ENCODE assay signal across 16 mouse cellular contexts in the genomic region with DNA sequence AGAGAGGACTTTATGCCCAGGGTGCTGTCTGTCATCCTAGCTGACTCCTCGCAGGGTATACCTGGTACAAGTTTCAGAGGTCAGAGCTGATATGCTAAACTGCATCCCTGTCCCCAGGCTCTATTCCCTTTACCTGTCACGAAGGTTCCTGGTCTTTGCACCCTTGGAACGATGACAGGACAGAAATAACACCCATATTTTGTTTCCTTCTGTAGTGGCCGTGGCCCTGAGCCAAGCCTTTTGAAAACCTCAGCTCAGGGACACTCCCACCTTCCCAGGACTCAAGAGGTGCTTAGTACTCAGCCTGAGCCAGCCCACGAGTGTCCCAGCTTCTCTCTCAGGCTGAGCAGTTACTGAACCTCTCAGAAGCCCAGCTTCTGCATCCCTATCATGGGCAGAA. TPM values are rescaled to one million over a fixed set of nuclear protein-coding genes. Genes with fewer than 3 reads are reported as not detected.
A peak's percentile ranks its signal among the peaks of the same experiment; 100 is the strongest.
DNase-seq lines count a peak whose midpoint lies in the region; ATAC-seq and TF ChIP-seq lines count a peak whose summit lies in the region.
"Had no signal": no experiment of that assay in that cellular context is flagged by ENCODE, and none has a peak within 500 bp of the region (broad histone marks: within the 10 kb centered on the region; RNA-seq: fewer than 3 reads in every experiment).

No protein-coding gene starts in this region.

- H3K27me3 ChIP-seq in kidney, adult 2 months (replicated peaks; ENCODE audit: control insufficient read depth, insufficient read depth, low read length) = no peaks in the 10 kb centered on the region
- no peaks in the 10 kb centered on the region for H3K27me3 ChIP-seq in kidney, embryonic 16.5 days (ENCODE audit: insufficient read depth, low read length)
- no peaks in the 10 kb centered on the region for H3K27me3 ChIP-seq in intestine, embryonic 15.5 days (replicated peaks)
- H3K27me3 ChIP-seq: heart, embryonic 15.5 days; midbrain, embryonic 13.5 days had no signal

- no peak overlapping the region for H3K9ac ChIP-seq in kidney, embryonic 16.5 days (replicated peaks; ENCODE audit: low read length)
- H3K9ac ChIP-seq in intestine, embryonic 15.5 days = no peak overlapping the region
- H3K9ac ChIP-seq: heart, embryonic 15.5 days; midbrain, embryonic 13.5 days had no signal

- H3K36me3 ChIP-seq in kidney, adult 2 months (ENCODE audit: control insufficient read depth, insufficient read depth, low read length) = no peaks in the 10 kb centered on the region
- H3K36me3 ChIP-seq in kidney, embryonic 16.5 days (ENCODE audit: insufficient read depth, low read length) = no peaks in the 10 kb centered on the region
- H3K36me3 ChIP-seq in intestine, embryonic 15.5 days = no peaks in the 10 kb centered on the region
- H3K36me3 ChIP-seq: heart, embryonic 15.5 days; hindbrain, embryonic 10.5 days; midbrain, embryonic 13.5 days had no signal

- no peak overlapping the region for H3K4me2 ChIP-seq in kidney, embryonic 16.5 days (replicated peaks; ENCODE audit: low read depth, low read length)
- no peak overlapping the region for H3K4me2 ChIP-seq in intestine, embryonic 15.5 days (replicated peaks)
- H3K4me2 ChIP-seq: heart, embryonic 15.5 days; midbrain, embryonic 13.5 days had no signal

- DNase-seq in kidney, adult 2 months = peak; percentile 68
- DNase-seq in kidney, postnatal 36 days = peak; percentile 29 to 61
- DNase-seq in lung, postnatal 14 days = peak; percentile 50
- no peak for DNase-seq in retina, postnatal 1 day
- no peak for DNase-seq in right cerebral cortex, postnatal 36 days (ENCODE audit: low spot score in 2 of 2)
- DNase-seq: adrenal gland, adult 8-10 months; cerebellum, adult 18-20 months; heart, adult 11 months had no signal

- H3K27ac ChIP-seq in kidney, adult 2 months (ENCODE audit: insufficient read depth, low read depth, low read length) = no peak overlapping the region
- no peak overlapping the region for H3K27ac ChIP-seq in kidney, embryonic 16.5 days (ENCODE audit: low read length)
- no peak overlapping the region for H3K27ac ChIP-seq in intestine, embryonic 15.5 days
- H3K27ac ChIP-seq: heart, embryonic 15.5 days; hindbrain, embryonic 10.5 days; left cerebral cortex, adult 2 months; midbrain, embryonic 13.5 days had no signal

- H3K9me3 ChIP-seq in kidney, embryonic 16.5 days (ENCODE audit: low read length) = no peaks in the 10 kb centered on the region
- no peaks in the 10 kb centered on the region for H3K9me3 ChIP-seq in intestine, embryonic 15.5 days
- H3K9me3 ChIP-seq: heart, embryonic 15.5 days; hindbrain, embryonic 10.5 days; midbrain, embryonic 13.5 days had no signal

- no peak for ATAC-seq in kidney, embryonic 16.5 days (ENCODE audit: low FRiP score, low TSS enrichment)
- ATAC-seq in intestine, embryonic 15.5 days = peak; percentile 24; the same call in 1 of the 2 replicates
- ATAC-seq in monocyte, adult 5-6 weeks (replicated peaks; ENCODE audit: insufficient number of reproducible peaks, low FRiP score, low TSS enrichment, poor library complexity, severe bottlenecking) = no peak
- ATAC-seq: forebrain, embryonic 14.5 days; midbrain, embryonic 13.5 days had no signal

- TF ChIP-seq POLR2A in kidney, adult 2 months (IDR thresholded peaks at IDR 0.05; ENCODE audit: low read depth, low read length) = no peak

- 27% methylated on average over 5 of the region's 5 CpGs for WGBS in kidney, adult 2 months
- 59% methylated on average over 5 of the region's 5 CpGs for WGBS in kidney, embryonic 16.5 days
- 63% methylated on average over 5 of the region's 5 CpGs for WGBS in intestine, embryonic 15.5 days

- TF ChIP-seq CTCF in kidney, adult 2 months (conservative IDR thresholded peaks at IDR 0.05; ENCODE audit: insufficient read depth, insufficient read length, low read depth, low read length) = no peak

- no peak overlapping the region for H3K4me3 ChIP-seq in kidney, adult 2 months (ENCODE audit: insufficient read depth, low read depth, low read length)
- no peak overlapping the region for H3K4me3 ChIP-seq in kidney, embryonic 16.5 days (ENCODE audit: low read length)
- no peak overlapping the region for H3K4me3 ChIP-seq in intestine, embryonic 15.5 days (replicated peaks)
- H3K4me3 ChIP-seq: heart, embryonic 15.5 days; hindbrain, embryonic 10.5 days; left cerebral cortex, adult 2 months; midbrain, embryonic 13.5 days had no signal

- 0 out of 2 replicates have a peak, but pooled peaks cover 2% of the 10 kb centered on the region for H3K4me1 ChIP-seq in kidney, adult 2 months (ENCODE audit: control insufficient read depth, insufficient read depth, low read length)
- no peaks in the 10 kb centered on the region for H3K4me1 ChIP-seq in kidney, embryonic 16.5 days (ENCODE audit: insufficient read depth, low read length)
- no peaks in the 10 kb centered on the region for H3K4me1 ChIP-seq in intestine, embryonic 15.5 days (replicated peaks)
- H3K4me1 ChIP-seq: midbrain, embryonic 13.5 days had no signal

RNA-seq across cellular contexts. Expression of gene Slc2a9, which starts 4.5 kb away (rescaled TPM):
- 9.7 and 11.1 TPM in 2 replicates for polyA plus RNA-seq in kidney, adult 2 months (2012; rRNA removed)
- 1.8 and 2.4 TPM in 2 replicates for polyA plus RNA-seq in kidney, embryonic 16.5 days (2015; fragmentation: Nextera tagmentation; extraction: Ambion mirVana)
- polyA plus RNA-seq in intestine, embryonic 15.5 days (2015; fragmentation: Nextera tagmentation; extraction: Ambion mirVana) = 1.6 and 1.8 TPM in 2 replicates
- 10.6 to 16.0 TPM (median 11.7 TPM) in 3 replicates for total RNA-seq in monocyte, adult 5-6 weeks (2017)

Comparison
In these comparisons a context has a peak if more than half of its experiments do, and no peak if none do; other contexts are left out.
1. DNase-seq: peak in kidney, adult 2 months (single experiment), kidney, postnatal 36 days (2 of 2) and lung, postnatal 14 days (single experiment); none in retina, postnatal 1 day (single experiment) and right cerebral cortex, postnatal 36 days (0 of 2).